8 mouse cellular contexts compared by ENCODE assay signal in the genomic region with DNA sequence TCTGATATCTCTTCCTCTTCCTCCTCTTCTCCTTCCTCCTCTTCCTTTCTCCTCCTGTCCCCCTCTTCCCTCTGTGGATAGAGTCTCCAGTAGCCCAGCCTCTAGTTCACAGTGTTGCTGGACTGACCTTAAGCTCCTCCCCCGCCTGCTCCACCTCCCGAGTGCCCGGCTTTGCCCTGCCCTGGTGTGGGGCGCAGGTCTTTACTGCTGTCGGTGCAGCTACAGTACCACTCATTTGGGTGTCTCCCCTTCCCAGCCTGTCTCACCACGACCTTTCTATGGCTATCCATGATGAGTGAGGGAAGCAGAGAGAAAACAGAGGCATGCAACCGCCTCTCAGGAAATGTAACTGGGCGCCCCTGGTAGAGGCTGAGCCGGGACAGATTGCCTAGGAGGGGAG. TPM values are rescaled to one million over a fixed set of nuclear protein-coding genes. Genes with fewer than 3 reads are reported as not detected.
DNase-seq lines count a peak whose midpoint lies in the region; ATAC-seq and TF ChIP-seq lines count a peak whose summit lies in the region.

No protein-coding gene starts in this region.

- peak overlapping the region; percentile 92 for H3K27ac ChIP-seq in embryonic facial prominence, embryonic 10.5 days (replicated peaks)
- H3K27ac ChIP-seq in limb, embryonic 10.5 days, result peak overlapping the region; percentile 84
- peak overlapping the region; percentile 67 for H3K27ac ChIP-seq in midbrain, embryonic 16.5 days (ENCODE audit: low read length)
- H3K27ac ChIP-seq in thymus, adult 2 months (ENCODE audit: control insufficient read depth, insufficient read depth, low read length), result no peak overlapping the region

- ATAC-seq in midbrain, embryonic 16.5 days, result no peak

- H3K9me3 ChIP-seq in embryonic facial prominence, embryonic 10.5 days, result no peaks in the 10 kb centered on the region
- H3K9me3 ChIP-seq in limb, embryonic 10.5 days (replicated peaks), result no peaks in the 10 kb centered on the region
- H3K9me3 ChIP-seq in midbrain, embryonic 16.5 days (replicated peaks; ENCODE audit: control insufficient read depth, low read length, poor library complexity, severe bottlenecking), result no peaks in the 10 kb centered on the region

- 12% methylated on average over 9 of the region's 9 CpGs for WGBS in embryonic facial prominence, embryonic 10.5 days
- WGBS in limb, embryonic 10.5 days, result 12% methylated on average over 9 of the region's 9 CpGs
- WGBS in midbrain, embryonic 16.5 days, result 20% methylated on average over 9 of the region's 9 CpGs
- 19% methylated on average over 9 of the region's 9 CpGs for WGBS in thymus, adult 2 months

- peak; percentile 63 for DNase-seq in gastrocnemius, postnatal 14 days
- no peak for DNase-seq in gastrocnemius, adult 8-10 months (ENCODE audit: low spot score in 2 of 2)
- peak; percentile 48 for DNase-seq in embryonic facial prominence, embryonic 10.5 days (ENCODE audit: low spot score)
- DNase-seq in heart, postnatal 36 days, result peak; percentile 72 to 74
- no peak for DNase-seq in limb, embryonic 10.5 days (ENCODE audit: low spot score)
- no peak for DNase-seq in layer of hippocampus, adult 11-12 months (ENCODE audit: low spot score)
- DNase-seq in thymus, adult 2 months, result no peak

- H3K36me3 ChIP-seq in embryonic facial prominence, embryonic 10.5 days (replicated peaks), result no peaks in the 10 kb centered on the region
- no peaks in the 10 kb centered on the region for H3K36me3 ChIP-seq in limb, embryonic 10.5 days
- no peaks in the 10 kb centered on the region for H3K36me3 ChIP-seq in midbrain, embryonic 16.5 days (ENCODE audit: control insufficient read depth, insufficient read depth, low read length)
- H3K36me3 ChIP-seq in thymus, adult 2 months (ENCODE audit: control insufficient read depth, insufficient read depth, low read length), result no peaks in the 10 kb centered on the region

- no peak for TF ChIP-seq POLR2A in thymus, adult 2 months (IDR thresholded peaks at IDR 0.05; ENCODE audit: control insufficient read depth, extremely low read depth, insufficient read depth, low read length, poor library complexity)

- peak overlapping the region; percentile 45 for H3K4me3 ChIP-seq in embryonic facial prominence, embryonic 10.5 days
- peak overlapping the region; percentile 34 for H3K4me3 ChIP-seq in limb, embryonic 10.5 days
- H3K4me3 ChIP-seq in midbrain, embryonic 16.5 days (ENCODE audit: low read depth, low read length), result no peak overlapping the region
- no peak overlapping the region for H3K4me3 ChIP-seq in thymus, adult 2 months (ENCODE audit: control insufficient read depth, insufficient read depth, low read length)

- peaks cover 67% of the 10 kb centered on the region for H3K4me1 ChIP-seq in embryonic facial prominence, embryonic 10.5 days
- H3K4me1 ChIP-seq in limb, embryonic 10.5 days, result peaks cover 65% of the 10 kb centered on the region
- H3K4me1 ChIP-seq in midbrain, embryonic 16.5 days (ENCODE audit: control insufficient read depth, insufficient read depth, low read length), result peaks cover 27% of the 10 kb centered on the region
- peaks cover 40% of the 10 kb centered on the region for H3K4me1 ChIP-seq in thymus, adult 2 months (replicated peaks; ENCODE audit: control insufficient read depth, insufficient read depth, low read length)

- H3K4me2 ChIP-seq in midbrain, embryonic 16.5 days (ENCODE audit: low read length), result 0 out of 2 replicates have a peak overlapping the region, but pooled peaks have one; percentile 14

- no peaks in the 10 kb centered on the region for H3K27me3 ChIP-seq in embryonic facial prominence, embryonic 10.5 days (replicated peaks; ENCODE audit: low read depth, poor library complexity, severe bottlenecking)
- H3K27me3 ChIP-seq in limb, embryonic 10.5 days (ENCODE audit: low read depth, poor library complexity, severe bottlenecking), result no peaks in the 10 kb centered on the region
- H3K27me3 ChIP-seq in midbrain, embryonic 16.5 days (ENCODE audit: control insufficient read depth, insufficient read depth, low read depth, low read length), result no peaks in the 10 kb centered on the region
- H3K27me3 ChIP-seq in thymus, adult 2 months (ENCODE audit: control insufficient read depth, insufficient read depth, low read length), result no peaks in the 10 kb centered on the region; the same call in 1 of the 2 replicates

- peak overlapping the region; percentile 53; the same call in 1 of the 2 replicates for H3K9ac ChIP-seq in midbrain, embryonic 16.5 days (ENCODE audit: low read depth, low read length)

- intact Hi-C loops in gastrocnemius, postnatal 14 days (cut with DNase I; ENCODE audit: low total_unique reads), result loop anchor here (10.0 kb wide), 1 partner anchor 185 kb away; no protein-coding TSS in a partner anchor
- intact Hi-C loops in heart, postnatal 36 days (cut with DNase I), result loop anchor here (2.0 kb wide), 1 partner anchor 55 kb away; no protein-coding TSS in a partner anchor

- TF ChIP-seq CTCF in thymus, adult 2 months (IDR thresholded peaks at IDR 0.05; ENCODE audit: borderline replicate concordance, control insufficient read depth, extremely low read depth, insufficient read depth, low read length, poor library complexity), result no peak

RNA-seq across cellular contexts. Expression of a gene that starts 5.5 kb away (rescaled TPM):
- total RNA-seq in gastrocnemius, postnatal 14 days (2021), result 1 to 10 TPM; 5.0 to 5.9 TPM
- total RNA-seq in gastrocnemius, adult 8-10 months (2022), result 1 to 10 TPM in 2 of 4 experiments, under 1 TPM in 2; 0.41 to 1.7 (median 0.77) TPM
- polyA plus RNA-seq in embryonic facial prominence, embryonic 10.5 days (2016; fragmentation: Nextera tagmentation; extraction: Ambion mirVana), result 0.44 and 0.86 TPM in 2 replicates
- 1 to 10 TPM; 1.5 to 2.3 TPM for total RNA-seq in heart, postnatal 36 days (2021)
- polyA plus RNA-seq in limb, embryonic 10.5 days (2016; fragmentation: Nextera tagmentation; extraction: Ambion mirVana), result 0.55 and 0.95 TPM in 2 replicates
- 0.62 TPM in 2 replicates for polyA plus RNA-seq in midbrain, embryonic 16.5 days (2015; fragmentation: Nextera tagmentation; extraction: Ambion mirVana)
- polyA plus RNA-seq in thymus, adult 2 months (2012; rRNA removed), result 1.7 and 2.9 TPM in 2 replicates

Comparison
In these comparisons a context has a peak if more than half of its experiments do, and no peak if none do; other contexts are left out.
1. DNase-seq: peak in gastrocnemius, postnatal 14 days (single experiment), embryonic facial prominence, embryonic 10.5 days (single experiment) and heart, postnatal 36 days (2 of 2); none in gastrocnemius, adult 8-10 months (0 of 2), limb, embryonic 10.5 days (single experiment), layer of hippocampus, adult 11-12 months (single experiment) and thymus, adult 2 months (single experiment).
2. H3K4me3 ChIP-seq: peak in embryonic facial prominence, embryonic 10.5 days (single experiment) and limb, embryonic 10.5 days (single experiment); none in midbrain, embryonic 16.5 days (single experiment) and thymus, adult 2 months (single experiment).